Mouse (Mus musculus) kidney, postnatal 4 days (tissue): ENCODE measurements at regions not wholly inside any gene's neighbourhood (a gene's known extent, or its start where the extent isn't known, plus 50 kb on each side); places are given as distances from the start of the nearest gene placed in this dataset.

ENCODE experiments used
- DNase-seq, 2 experiments: peaks; one replicate each; pipeline ENCODE4 v3.0.0; 2021; ENCODE audit warnings: mixed read lengths in 2 of 2

DNA sequence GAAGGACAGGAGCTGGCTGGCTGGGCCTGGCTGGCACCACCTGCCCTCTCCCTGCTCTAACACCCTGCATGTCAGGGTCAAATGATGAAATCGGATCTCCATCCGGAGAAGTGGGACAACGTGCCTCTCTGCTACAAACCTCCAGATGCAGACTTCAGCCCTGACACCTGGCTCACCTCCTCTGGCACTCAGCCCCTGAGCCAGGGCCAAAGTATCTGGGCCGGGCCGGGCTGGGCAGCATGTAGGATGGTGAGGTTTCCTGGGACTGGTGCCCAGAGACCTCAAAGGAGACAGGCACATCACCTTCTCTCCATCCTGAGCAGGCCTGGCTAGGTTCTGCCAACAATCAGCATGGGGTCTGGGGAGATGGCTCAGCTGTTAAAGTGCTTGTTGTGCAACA is 113.5 kb downstream of the Tfcp2l1 start:
- DNase-seq = no peak

DNA sequence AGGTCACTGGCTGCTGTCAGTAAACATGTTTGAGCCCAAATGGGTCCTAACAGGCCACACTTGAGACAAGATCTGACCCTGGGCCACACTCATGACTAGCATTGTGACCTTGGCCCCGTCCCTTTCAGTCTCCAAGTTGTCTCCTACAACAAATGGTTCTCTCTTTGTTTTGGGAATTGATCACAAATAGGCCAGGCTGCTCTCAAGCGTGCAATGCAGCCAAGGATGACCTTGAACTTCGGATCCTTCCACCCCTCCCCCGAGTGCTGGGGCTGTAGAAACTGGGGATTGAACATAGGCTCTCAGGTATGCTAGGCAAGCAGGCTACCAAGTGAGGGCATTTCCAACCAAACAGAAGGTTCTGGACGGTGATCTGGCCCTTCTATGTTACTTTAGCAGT is 120.5 kb downstream of the Tfcp2l1 start:
- no peak for DNase-seq

- DNase-seq = no peak
Measured at GRCm38 (mm10) chr1:118752869-118753268, 125.1 kb downstream of the Tfcp2l1 start.

DNA sequence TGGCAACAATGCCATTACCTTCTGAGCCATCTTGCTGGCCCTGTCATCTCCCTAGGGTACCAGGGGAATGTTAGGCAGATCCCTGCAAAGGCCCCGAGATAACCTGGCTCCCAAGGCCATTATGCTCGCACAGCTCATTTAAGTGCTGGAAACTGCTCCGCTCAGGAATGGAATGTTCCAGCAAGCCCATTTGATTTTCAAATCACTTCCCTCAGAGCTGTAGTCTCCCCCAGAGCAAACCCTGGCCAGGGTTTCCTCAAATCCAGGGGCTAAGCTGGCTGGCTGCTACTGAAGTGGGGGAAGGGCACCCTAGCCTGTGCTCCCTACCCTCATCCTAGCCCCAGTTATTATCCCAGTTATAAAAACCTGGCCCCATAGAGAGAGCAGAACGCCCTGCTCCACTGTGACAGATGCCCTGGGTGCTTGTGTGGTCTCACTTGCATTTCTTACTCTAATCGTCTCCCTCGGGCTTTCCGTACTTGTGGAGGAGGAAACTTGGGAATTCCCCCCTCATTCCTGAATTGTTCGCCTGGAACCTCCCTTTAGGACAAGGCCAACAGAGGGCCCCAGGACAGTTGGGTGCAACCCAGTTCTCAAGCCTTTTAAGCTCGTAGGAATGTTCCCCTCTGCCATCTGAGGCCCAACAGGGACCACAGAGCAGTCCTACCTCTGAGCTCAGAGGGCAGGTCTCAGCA is 128.6 kb downstream of the Tfcp2l1 start:
- peak; percentile 36 to 64 for DNase-seq

DNA sequence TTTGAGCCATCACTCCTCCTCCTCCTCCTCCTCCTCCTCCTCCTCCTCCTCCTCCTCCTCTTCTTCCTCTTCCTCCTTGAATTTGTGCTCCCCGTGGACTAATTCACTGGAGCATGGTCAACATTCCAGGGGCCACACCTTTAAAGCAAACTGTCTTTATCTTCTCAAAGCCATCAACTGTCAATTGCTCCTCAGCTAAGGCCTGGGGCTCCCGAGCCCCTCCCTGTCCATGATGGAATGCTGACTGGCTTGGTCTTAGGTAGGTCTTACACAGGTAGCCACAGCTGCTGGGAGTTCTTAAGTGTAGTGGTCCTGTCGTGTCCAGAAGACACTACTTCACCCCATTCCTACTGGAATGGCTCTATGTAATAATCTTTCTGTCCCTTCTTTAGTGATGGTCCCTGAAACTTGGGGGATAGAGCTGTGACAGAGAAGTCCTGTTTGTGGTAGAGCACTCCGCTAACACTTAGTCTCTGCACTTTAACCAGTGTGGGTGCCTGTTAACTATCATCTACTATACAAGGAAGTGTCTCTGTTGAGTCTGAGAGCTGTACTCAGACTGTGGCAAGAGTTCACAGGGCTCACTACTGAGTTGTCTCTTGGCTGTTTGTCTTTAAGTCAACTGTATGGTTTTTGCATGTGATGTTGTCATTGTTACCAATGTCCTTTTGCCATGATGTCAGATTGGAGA is 129.7 kb downstream of the Tfcp2l1 start:
- DNase-seq = no peak

- no peak for DNase-seq
Measured at GRCm38 (mm10) chr1:118758031-118758400, 130.3 kb downstream of the Tfcp2l1 start.

- peak; percentile 90 to 92 for DNase-seq
Measured at GRCm38 (mm10) chr1:118759141-118759932, 131.6 kb downstream of the Tfcp2l1 start.

DNA sequence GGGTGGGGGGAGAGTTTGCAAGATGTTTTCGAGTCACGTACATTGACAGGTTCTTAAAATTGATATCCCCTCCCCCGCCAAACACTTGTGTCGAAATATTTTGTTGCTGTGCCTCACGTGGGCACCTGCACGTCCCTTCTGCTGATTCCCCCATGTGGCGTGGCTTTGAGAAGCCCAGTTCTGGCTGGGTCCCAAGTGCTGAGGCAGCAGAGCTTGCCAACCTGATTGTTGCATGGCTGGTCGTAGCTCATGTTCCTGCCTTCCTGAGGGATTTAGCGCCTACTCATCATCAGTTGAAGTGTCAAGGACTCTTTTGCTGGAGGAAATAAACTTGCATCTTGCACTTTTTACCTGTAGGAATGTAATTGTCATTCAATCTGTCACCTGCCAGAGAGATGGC is 137.8 kb downstream of the Tfcp2l1 start:
- peak; percentile 45 to 53 for DNase-seq

GRCm38 (mm10) chr1:118768831-118769230 is 141.1 kb downstream of the Tfcp2l1 start:
- peak; percentile 29 to 55 for DNase-seq

DNA sequence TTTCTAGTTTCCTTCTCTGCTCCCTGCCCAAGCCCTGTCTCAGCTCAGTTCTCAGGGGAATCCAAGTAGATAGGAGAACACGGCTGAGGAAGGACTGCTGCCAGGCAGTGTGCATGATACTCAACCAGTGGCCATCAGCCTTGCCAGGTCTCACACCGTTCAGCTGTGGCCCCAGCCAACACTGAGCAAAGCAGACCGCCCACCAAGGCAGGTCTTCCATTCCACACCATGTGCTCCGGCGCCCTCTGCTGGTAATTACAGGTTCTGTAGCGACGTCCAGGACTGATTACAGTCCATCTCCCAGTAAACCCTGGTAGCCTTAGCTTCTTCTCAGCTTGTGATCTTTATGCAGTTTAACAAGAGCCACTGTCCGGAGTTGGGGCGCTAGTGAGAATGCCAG is 144.5 kb downstream of the Tfcp2l1 start:
- peak; percentile 85 to 87 for DNase-seq

DNA sequence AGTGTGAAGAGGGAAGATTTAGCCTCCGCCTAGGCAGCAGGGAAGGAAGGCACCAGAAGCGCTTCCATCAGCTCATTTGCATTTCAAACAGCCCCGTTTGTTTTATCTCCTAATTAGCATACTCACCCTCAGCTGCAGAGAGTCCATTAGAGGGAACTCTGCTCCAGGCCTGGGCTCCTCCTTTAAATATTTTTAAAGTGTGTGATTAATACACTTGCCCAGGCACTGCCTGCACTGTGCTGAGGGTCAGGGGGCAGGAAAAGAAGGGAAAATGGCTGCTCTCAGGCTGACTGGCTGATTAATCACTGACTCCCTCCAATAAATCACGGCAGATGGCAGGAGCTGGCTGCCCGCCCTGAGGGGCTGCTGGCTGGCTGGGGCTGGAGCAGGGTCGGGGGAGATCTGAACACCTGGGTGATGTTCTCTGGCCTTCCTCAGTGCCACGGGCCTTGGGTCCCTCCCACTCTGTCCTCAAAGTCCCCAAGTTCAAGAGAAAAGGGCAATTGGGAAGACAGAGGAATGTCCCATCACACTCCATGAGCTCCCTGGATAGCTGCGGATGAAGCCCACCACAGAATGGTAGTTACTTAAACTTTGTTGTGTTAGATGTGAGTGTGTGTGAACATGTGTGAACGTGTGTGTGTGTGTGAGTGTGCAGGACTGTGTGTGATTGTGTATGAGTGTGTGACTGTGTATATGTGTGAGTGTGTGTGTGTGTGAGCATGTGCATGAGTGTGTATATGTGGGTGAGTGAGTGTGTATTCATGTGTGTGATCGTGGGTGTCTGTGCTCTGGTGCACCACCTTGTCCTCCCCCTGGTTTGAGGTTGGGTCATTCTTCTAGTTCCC is 149.1 kb downstream of the Tfcp2l1 start:
- peak; percentile 59 to 69 for DNase-seq
